Mouse (Mus musculus) cerebellum, adult 2 months (tissue): ENCODE data around the gene Rasgef1b.

Experiments
- CTCF ChIP-seq: fragments of 200-500 bp; IDR thresholded peaks from 2 replicates; pipeline ENCODE4 v1.5.1; 2011; ENCODE audit warnings: low read depth, mild to moderate bottlenecking, control low read depth, low read length, moderate library complexity, borderline replicate concordance; ENCODE audit not compliant: insufficient read depth
- POLR2A ChIP-seq: fragments of 200-500 bp; IDR thresholded peaks from 2 replicates; pipeline ENCODE4 v1.6.1; 2011; ENCODE audit warnings: low read length, control low read depth, borderline replicate concordance; ENCODE audit not compliant: insufficient read depth

DNA sequence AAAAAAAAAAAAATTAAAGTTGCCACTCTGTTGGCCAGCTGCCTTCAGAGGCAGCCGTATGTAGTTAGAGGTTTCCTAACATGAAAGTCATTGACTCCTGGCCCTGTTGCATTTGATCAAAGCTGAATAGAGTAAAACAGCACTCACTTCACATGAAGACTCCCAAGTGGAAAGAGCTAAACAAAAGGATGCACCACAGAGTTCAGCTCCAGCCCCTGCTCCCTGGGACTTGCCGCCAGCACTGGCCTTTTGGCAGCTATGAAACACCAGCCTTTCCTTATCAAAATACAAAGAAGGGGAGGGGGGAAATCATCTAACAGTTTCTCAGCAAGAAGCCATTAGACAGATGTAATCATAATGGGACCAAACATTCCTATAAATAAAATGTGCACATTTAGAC, 8.3 kb downstream of the Rasgef1b start:
- TF ChIP-seq CTCF (no peak), POLR2A (no peak)
